Mouse (Mus musculus) liver, postnatal 0 days (tissue): ENCODE data around the gene Sgms1.

Experiments
- CTCF ChIP-seq: sonication (generic); IDR thresholded peaks from 2 replicates; pipeline ENCODE4 v1.5.1; 2016; ENCODE audit warnings: antibody characterized with exemption, low read depth
- EP300 ChIP-seq: IDR thresholded peaks from 2 replicates; pipeline ENCODE4 v1.6.1; 2016; ENCODE audit warnings: antibody characterized with exemption, low read depth, mild to moderate bottlenecking

DNA sequence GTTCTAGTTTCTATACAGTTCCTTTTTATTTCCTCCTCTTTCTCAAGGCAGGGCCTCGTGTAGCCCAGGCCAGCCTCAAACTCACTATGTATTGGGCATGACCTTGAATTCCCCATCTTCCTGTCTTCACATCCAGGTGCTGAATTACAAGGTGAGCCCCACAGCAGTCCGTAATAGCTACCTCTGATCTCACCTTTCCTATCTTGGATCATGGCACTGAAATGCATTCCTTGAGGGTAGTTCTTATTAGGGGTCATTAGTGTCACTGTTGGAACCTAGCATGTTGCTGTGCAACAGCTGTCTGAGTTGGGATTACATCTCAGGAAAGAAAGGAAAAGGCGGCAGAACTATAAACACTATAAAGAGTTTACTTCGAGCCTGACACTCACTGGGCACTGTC is 25.9 kb downstream of the Sgms1 start:
- no peak for TF ChIP-seq CTCF
- TF ChIP-seq EP300 = no peak
